Mouse (Mus musculus): ENCODE results near the gene Fus. TPM values are rescaled to one million over a fixed set of nuclear protein-coding genes. Genes with fewer than 3 reads are reported as not detected.

Gene Fus
- polyA plus RNA-seq, 1 experiment: 39.4 TPM

- Histone ChIP-seq H3K36me3 (ENCODE audit: control insufficient read depth) (no peaks in the 10 kb centered on the region), H3K4me1 (ENCODE audit: control insufficient read depth) (peaks cover 2% of the 10 kb centered on the region; the same call in 1 of the 2 replicates), H3K9me3 (ENCODE audit: control insufficient read depth, low read length) (peaks cover 3% of the 10 kb centered on the region; the same call in 1 of the 2 replicates), H3K4me3 (replicated peaks) (no peak overlapping the region), H3K27me3 (ENCODE audit: control insufficient read depth) (peaks cover 13% of the 10 kb centered on the region)
- TF ChIP-seq TAL1 (IDR thresholded peaks at IDR 0.05; ENCODE audit: low read length): no peak
- TF ChIP-seq GATA1 (IDR thresholded peaks at IDR 0.05; ENCODE audit: low read length): no peak
These were observed 33.1 kb downstream of the Fus start for GRCm38 (mm10) chr7:128000068-128000950.

GRCm38 (mm10) chr7:128003098-128003497, 35.8 kb downstream of the Fus start:
- H3K36me3 ChIP-seq (ENCODE audit: control insufficient read depth): no peaks in the 10 kb centered on the region
- H3K9me3 ChIP-seq (ENCODE audit: control insufficient read depth, low read length): peaks cover 3% of the 10 kb centered on the region; the same call in 1 of the 2 replicates
- H3K4me3 ChIP-seq (replicated peaks): no peak overlapping the region
- peaks cover 13% of the 10 kb centered on the region for H3K27me3 ChIP-seq (ENCODE audit: control insufficient read depth)
- peaks cover 2% of the 10 kb centered on the region; the same call in 1 of the 2 replicates for H3K4me1 ChIP-seq (ENCODE audit: control insufficient read depth)
- no peak for TF ChIP-seq TAL1 (IDR thresholded peaks at IDR 0.05; ENCODE audit: low read length)
- TF ChIP-seq GATA1 (IDR thresholded peaks at IDR 0.05; ENCODE audit: low read length): no peak

GRCm38 (mm10) chr7:128003688-128004087, 36.4 kb downstream of the Fus start, which contains the start of gene Trim72:
Trim72 (plus strand) TSS chr7:128003949.
- Histone ChIP-seq H3K27me3 (ENCODE audit: control insufficient read depth) (peaks cover 13% of the 10 kb centered on the region), H3K9me3 (ENCODE audit: control insufficient read depth, low read length) (peaks cover 3% of the 10 kb centered on the region; the same call in 1 of the 2 replicates), H3K4me1 (ENCODE audit: control insufficient read depth) (peaks cover 2% of the 10 kb centered on the region; the same call in 1 of the 2 replicates), H3K4me3 (replicated peaks) (no peak within 1 kb of the TSS), H3K36me3 (ENCODE audit: control insufficient read depth) (no peaks in the 10 kb centered on the region)
- no peak for TF ChIP-seq GATA1 (IDR thresholded peaks at IDR 0.05; ENCODE audit: low read length)
- no peak for TF ChIP-seq TAL1 (IDR thresholded peaks at IDR 0.05; ENCODE audit: low read length)

- Histone ChIP-seq H3K27me3 (ENCODE audit: control insufficient read depth) (peaks cover 13% of the 10 kb centered on the region), H3K4me3 (replicated peaks) (no peak overlapping the region), H3K9me3 (ENCODE audit: control insufficient read depth, low read length) (peaks cover 3% of the 10 kb centered on the region; the same call in 1 of the 2 replicates), H3K36me3 (ENCODE audit: control insufficient read depth) (no peaks in the 10 kb centered on the region), H3K4me1 (ENCODE audit: control insufficient read depth) (peaks cover 2% of the 10 kb centered on the region; the same call in 1 of the 2 replicates)
- no peak for TF ChIP-seq TAL1 (IDR thresholded peaks at IDR 0.05; ENCODE audit: low read length)
- no peak for TF ChIP-seq GATA1 (IDR thresholded peaks at IDR 0.05; ENCODE audit: low read length)
These were observed 36.9 kb downstream of the Fus start for GRCm38 (mm10) chr7:128004150-128004486.

GRCm38 (mm10) chr7:128004487-128005362, 37.5 kb downstream of the Fus start:
- Histone ChIP-seq H3K27me3 (ENCODE audit: control insufficient read depth) (peaks cover 13% of the 10 kb centered on the region), H3K4me3 (replicated peaks) (no peak overlapping the region), H3K36me3 (ENCODE audit: control insufficient read depth) (no peaks in the 10 kb centered on the region), H3K9me3 (ENCODE audit: control insufficient read depth, low read length) (peaks cover 3% of the 10 kb centered on the region; the same call in 1 of the 2 replicates), H3K4me1 (ENCODE audit: control insufficient read depth) (peaks cover 2% of the 10 kb centered on the region; the same call in 1 of the 2 replicates)
- no peak for TF ChIP-seq TAL1 (IDR thresholded peaks at IDR 0.05; ENCODE audit: low read length)
- TF ChIP-seq GATA1 (IDR thresholded peaks at IDR 0.05; ENCODE audit: low read length): no peak

- Histone ChIP-seq H3K4me3 (replicated peaks) (no peak overlapping the region), H3K4me1 (ENCODE audit: control insufficient read depth) (peaks cover 2% of the 10 kb centered on the region; the same call in 1 of the 2 replicates), H3K9me3 (ENCODE audit: control insufficient read depth, low read length) (peaks cover 3% of the 10 kb centered on the region; the same call in 1 of the 2 replicates), H3K36me3 (ENCODE audit: control insufficient read depth) (no peaks in the 10 kb centered on the region), H3K27me3 (ENCODE audit: control insufficient read depth) (peaks cover 13% of the 10 kb centered on the region)
- no peak for TF ChIP-seq TAL1 (IDR thresholded peaks at IDR 0.05; ENCODE audit: low read length)
These were observed 38.9 kb downstream of the Fus start for GRCm38 (mm10) chr7:128006193-128006592.

GRCm38 (mm10) chr7:128009715-128010340, 42.6 kb downstream of the Fus start:
- H3K36me3 ChIP-seq (ENCODE audit: control insufficient read depth): no peaks in the 10 kb centered on the region

GRCm38 (mm10) chr7:128012136-128012780, 45.0 kb downstream of the Fus start:
- H3K27me3 ChIP-seq (ENCODE audit: control insufficient read depth): no peaks in the 10 kb centered on the region
- H3K4me3 ChIP-seq (replicated peaks): no peak overlapping the region
- H3K4me1 ChIP-seq (ENCODE audit: control insufficient read depth): no peaks in the 10 kb centered on the region
- no peak for TF ChIP-seq GATA1 (IDR thresholded peaks at IDR 0.05; ENCODE audit: low read length)
- no peak for TF ChIP-seq TAL1 (IDR thresholded peaks at IDR 0.05; ENCODE audit: low read length)
- no peaks in the 10 kb centered on the region for H3K36me3 ChIP-seq (ENCODE audit: control insufficient read depth)
- no peaks in the 10 kb centered on the region for H3K9me3 ChIP-seq (ENCODE audit: control insufficient read depth, low read length)

More at GRCm38 (mm10) chr7:128009715-128010340, 42.6 kb downstream of the Fus start:
- Histone ChIP-seq H3K4me3 (replicated peaks) (no peak overlapping the region), H3K27me3 (ENCODE audit: control insufficient read depth) (peaks cover 2% of the 10 kb centered on the region; the same call in 1 of the 2 replicates), H3K9me3 (ENCODE audit: control insufficient read depth, low read length) (no peaks in the 10 kb centered on the region), H3K4me1 (ENCODE audit: control insufficient read depth) (no peaks in the 10 kb centered on the region)
- TF ChIP-seq TAL1 (IDR thresholded peaks at IDR 0.05; ENCODE audit: low read length) (no peak), GATA1 (IDR thresholded peaks at IDR 0.05; ENCODE audit: low read length) (no peak)
